Mouse (Mus musculus) CD8-positive naive resting alpha-beta T cell, adult 2 months (primary cell): ENCODE data around the gene Ralbp1.

ENCODE experiments used
- DNase-seq, 2 experiments: peaks; one replicate each; pipeline ENCODE4 v3.0.0; 2022; ENCODE audit warnings: low read depth in 2 of 2, low spot score in 2 of 2

The Ralbp1 gene

GRCm38 (mm10) chr17:65885697-65886529 is at the start of gene Ralbp1:
Ralbp1 (minus strand) TSS chr17:65885798.
- peak in 1 of 2 experiments; percentile 27 for DNase-seq

GRCm38 (mm10) chr17:65933741-65934140 is 48.1 kb upstream of the Ralbp1 start:
- DNase-seq: peak in 1 of 2 experiments; percentile 23

- no peak for DNase-seq
Observed at GRCm38 (mm10) chr17:65931525-65931924, 45.9 kb upstream of the Ralbp1 start.

- no peak for DNase-seq
Observed at GRCm38 (mm10) chr17:65930960-65931359, 45.4 kb upstream of the Ralbp1 start.

- no peak for DNase-seq
Observed at GRCm38 (mm10) chr17:65930158-65930826, 44.7 kb upstream of the Ralbp1 start.

GRCm38 (mm10) chr17:65929319-65929978 is 43.9 kb upstream of the Ralbp1 start:
- no peak for DNase-seq

- no peak for DNase-seq
Observed at GRCm38 (mm10) chr17:65927077-65927476, 41.5 kb upstream of the Ralbp1 start.

GRCm38 (mm10) chr17:65924218-65924617 is 38.6 kb upstream of the Ralbp1 start:
- DNase-seq: no peak

GRCm38 (mm10) chr17:65921975-65922374 is 36.4 kb upstream of the Ralbp1 start:
- no peak for DNase-seq

GRCm38 (mm10) chr17:65919235-65919634 is 33.6 kb upstream of the Ralbp1 start:
- DNase-seq: no peak

- DNase-seq: no peak
Observed at GRCm38 (mm10) chr17:65916135-65916668, 30.6 kb upstream of the Ralbp1 start.

GRCm38 (mm10) chr17:65914083-65914482 is 28.5 kb upstream of the Ralbp1 start:
- no peak for DNase-seq

GRCm38 (mm10) chr17:65912202-65912601 is 26.6 kb upstream of the Ralbp1 start:
- DNase-seq: no peak

GRCm38 (mm10) chr17:65911285-65912069 is 25.9 kb upstream of the Ralbp1 start:
- DNase-seq: no peak

- no peak for DNase-seq
Observed at GRCm38 (mm10) chr17:65908270-65908669, 22.7 kb upstream of the Ralbp1 start.

GRCm38 (mm10) chr17:65906895-65907401 is 21.4 kb upstream of the Ralbp1 start:
- DNase-seq: peak; percentile 37 to 64

- DNase-seq: peak in 1 of 2 experiments; percentile 5
Observed at GRCm38 (mm10) chr17:65906313-65906894, 20.8 kb upstream of the Ralbp1 start.

GRCm38 (mm10) chr17:65905241-65905640 is 19.6 kb upstream of the Ralbp1 start:
- no peak for DNase-seq

- no peak for DNase-seq
Observed at GRCm38 (mm10) chr17:65903826-65904225, 18.2 kb upstream of the Ralbp1 start.

GRCm38 (mm10) chr17:65903011-65903410 is 17.4 kb upstream of the Ralbp1 start:
- peak in 1 of 2 experiments; percentile 16 for DNase-seq
